Mouse (Mus musculus) megakaryocyte-erythroid progenitor cell, adult 5 weeks (primary cell): ENCODE data around the gene Nol8. TPM values are rescaled to one million over a fixed set of nuclear protein-coding genes. Genes with fewer than 3 reads are reported as not detected.

ENCODE experiments used
- polyA plus RNA-seq: library from polyadenylated mRNA; stranded (reverse); fragments of >175 nt; gene quantifications from 2 replicates; pipeline ENCODE4 v1.2.3, GENCODE M21; 2012

Nol8 gene
- 1.3 and 1.8 TPM in 2 replicates for polyA plus RNA-seq

DNA sequence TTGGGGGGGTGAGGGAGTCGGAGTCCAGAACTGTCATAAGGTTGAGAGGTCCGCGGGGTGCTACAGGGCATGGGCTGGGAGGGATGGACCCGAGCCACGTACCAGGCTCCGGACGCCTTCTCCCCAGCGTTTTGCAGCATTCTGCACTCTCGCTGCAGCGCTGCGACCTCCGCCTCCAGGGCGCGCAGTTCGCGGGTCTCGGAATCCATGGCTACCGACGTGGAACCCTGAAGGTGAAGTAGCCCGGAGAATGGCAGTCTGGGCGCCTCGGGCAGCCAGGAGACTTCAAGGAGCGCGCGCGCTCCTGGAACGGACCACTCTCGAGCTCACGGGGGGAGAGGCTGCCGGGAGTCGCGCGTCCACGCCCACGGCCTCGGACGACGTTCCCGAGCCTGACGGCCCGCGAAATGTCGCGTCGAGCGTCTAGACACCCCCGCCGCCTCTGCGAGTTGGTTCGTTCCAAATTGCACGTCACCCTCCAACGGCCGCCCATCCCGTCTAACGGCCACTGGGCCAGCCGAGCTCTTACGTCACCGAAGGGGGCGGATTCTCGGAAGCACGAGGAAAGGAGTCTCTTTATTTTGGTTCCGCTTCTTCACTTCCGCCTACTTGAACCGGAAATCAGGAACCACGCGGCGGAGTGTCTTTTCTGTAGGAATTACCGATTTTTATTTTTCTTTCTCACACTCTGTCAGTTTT, at the start of gene Nol8, which contains the start of gene Cenpp:
Gene Nol8, plus strand, starts transcription at position 598 of the 699 bp plus-strand sequence.
Gene Cenpp, minus strand, starts transcription at position 305 of the 699 bp plus-strand sequence.

GRCm38 (mm10) chr13:49607714-49608113, 45.2 kb upstream of the Nol8 start, which contains the start of gene Ogn:
Gene Ogn (plus strand): TSS chr13:49608046.

DNA sequence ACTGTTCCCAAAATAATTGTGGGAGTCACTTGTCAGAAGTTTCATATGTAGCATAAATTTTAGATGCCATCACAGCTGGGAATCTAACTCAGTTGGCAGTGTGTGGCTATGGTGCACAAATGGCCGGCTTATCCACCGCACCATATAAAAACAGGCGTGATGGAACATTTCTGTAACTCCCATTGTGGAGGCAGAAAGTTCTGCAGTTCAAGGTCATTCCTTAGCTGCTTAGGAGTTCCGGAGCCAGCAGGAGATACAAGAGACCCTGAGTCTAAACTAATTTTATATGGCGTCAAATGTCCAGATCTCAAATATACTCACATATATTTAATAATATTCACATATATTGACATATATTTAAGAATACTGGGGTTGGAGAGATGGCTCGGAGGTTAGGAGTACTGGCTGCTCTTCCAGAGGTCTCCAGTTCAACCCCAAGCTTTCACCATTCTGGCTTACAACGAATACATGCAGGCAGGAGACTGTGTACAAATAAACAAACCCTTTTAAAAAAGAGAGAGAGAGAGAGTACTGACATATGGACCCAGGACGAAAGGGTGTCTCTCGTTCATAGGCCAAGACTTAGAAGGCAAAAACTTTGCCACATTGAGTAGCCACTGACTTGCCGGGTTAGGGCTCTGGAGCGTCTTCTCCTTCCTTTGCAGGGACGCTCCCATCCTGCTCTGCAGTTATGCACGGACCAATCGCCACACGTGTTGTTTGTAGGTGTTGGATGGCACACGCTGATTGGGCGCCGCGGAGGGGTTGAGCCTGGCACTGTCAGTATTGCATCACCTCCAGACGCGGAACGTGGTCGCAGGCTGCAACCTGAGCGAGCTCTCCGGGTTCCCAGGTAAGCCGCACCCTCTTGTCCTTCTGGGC, 28.7 kb downstream of the Nol8 start, which contains the start of gene Iars:
Gene Iars, plus strand, starts transcription at position 750 of the 882 bp plus-strand sequence.

Other genes with a start within 250 kb of the Nol8 start
- 1.2 and 1.3 TPM in 2 replicates for gene Ippk, start 231.8 kb upstream of the Nol8 start, polyA plus RNA-seq
- 0.06 TPM in 1 of 2 replicates, not detected in the other for gene Tes3-ps, start 159.8 kb upstream of the Nol8 start, polyA plus RNA-seq
- 0.03 TPM in 1 of 2 replicates, not detected in the other for gene Ecm2, start 148.3 kb upstream of the Nol8 start, polyA plus RNA-seq
- not detected in 2 replicates for gene Aspn, start 108.6 kb upstream of the Nol8 start, polyA plus RNA-seq
- not detected in 2 replicates for gene Omd, start 70.6 kb upstream of the Nol8 start, polyA plus RNA-seq
- gene Ogn, start 45.0 kb upstream of the Nol8 start, polyA plus RNA-seq: not detected in 2 replicates
- gene Cenpp, start 293 bp upstream of the Nol8 start, polyA plus RNA-seq: 4.4 and 6.2 TPM in 2 replicates
- gene Iars, start 29.0 kb downstream of the Nol8 start, polyA plus RNA-seq: 13.6 and 14.2 TPM in 2 replicates
- not detected in 2 replicates for gene Gm30302, start 145.9 kb downstream of the Nol8 start, polyA plus RNA-seq